Mouse (Mus musculus): Measurements from ENCODE around the gene Lsm7. TPM values are rescaled to one million over a fixed set of nuclear protein-coding genes. Genes with fewer than 3 reads are reported as not detected.

The Lsm7 gene
- total and polyA plus RNA-seq, 3 experiments: 198 to 411 (median 374) TPM

- H3K9ac ChIP-seq (ENCODE audit: insufficient read depth, low read depth): no peak overlapping the region
- dilution Hi-C loops (cut with MboI; ENCODE audit: extremely low pct_ligation_motif_present, extremely low pct_unique_long_range_greater_than_20kb, low sequenced_read_pairs) (no loop called here), in situ Hi-C loops (cut with MboI; ENCODE audit: low pct_ligation_motif_present, low pct_unique_long_range_greater_than_20kb, low sequenced_read_pairs) (no loop called here)
- H3K79me2 ChIP-seq (replicated peaks; ENCODE audit: control insufficient read depth, extremely low read depth, insufficient read depth, poor library complexity, severe bottlenecking): peaks cover 10% of the 10 kb centered on the region; the same call in 1 of the 2 replicates
- H3K4me1 ChIP-seq (ENCODE audit: control insufficient read depth in 1 of 2, insufficient read depth in 2 of 2): peaks cover 8 to 15% of the 10 kb centered on the region in 2 experiments; a peak in 3 of 4 replicates
- no peak for DNase-seq (ENCODE audit: extremely low read depth)
- H3K9me3 ChIP-seq (replicated peaks; ENCODE audit: low read length): peaks cover 13% of the 10 kb centered on the region
- H3K27me3 ChIP-seq (replicated peaks): no peaks in the 10 kb centered on the region
- no peak overlapping the region for H3K27ac ChIP-seq (ENCODE audit: insufficient read depth, low read depth)
- no peak for TF ChIP-seq UBTF (IDR thresholded peaks at IDR 0.05; ENCODE audit: low read depth, low read length)
- TF ChIP-seq ZMIZ1 (IDR thresholded peaks at IDR 0.05; ENCODE audit: low read depth, low read length): no peak
- TF ChIP-seq IRF4 (IDR thresholded peaks at IDR 0.05; ENCODE audit: low read depth, low read length): no peak
- TF ChIP-seq USF1 (IDR thresholded peaks at IDR 0.05; ENCODE audit: low read depth, low read length): no peak
- TF ChIP-seq MAFK (IDR thresholded peaks at IDR 0.05; ENCODE audit: insufficient replicate concordance, low read length): no peak
- no peak for TF ChIP-seq PAX5 (IDR thresholded peaks at IDR 0.05; ENCODE audit: low read length)
- TF ChIP-seq ETS1 (conservative IDR thresholded peaks at IDR 0.05; ENCODE audit: low read depth, low read length): no peak
- no peak for TF ChIP-seq ZNF384 (IDR thresholded peaks at IDR 0.05; ENCODE audit: low read depth, low read length)
- TF ChIP-seq BHLHE40 (IDR thresholded peaks at IDR 0.05; ENCODE audit: low read depth, low read length): no peak
- H3K4me3 ChIP-seq (replicated peaks in 1 of 3; ENCODE audit: low read depth in 2 of 3, low read length in 2 of 3, poor library complexity in 1 of 3): no peak overlapping the region
- H3K36me3 ChIP-seq (replicated peaks in 1 of 2; ENCODE audit: control insufficient read depth in 1 of 2, insufficient read depth in 1 of 2, low read length in 1 of 2): peaks cover 21 to 33% of the 10 kb centered on the region in 2 experiments
- no peak overlapping the region for H3K4me2 ChIP-seq (ENCODE audit: insufficient read depth, low read depth, poor library complexity, severe bottlenecking)
These were observed 40.7 kb upstream of the Lsm7 start for GRCm38 (mm10) chr10:80895697-80896096.

GRCm38 (mm10) chr10:80895100-80895499 lies 40.1 kb upstream of the Lsm7 start:
- H3K4me3 ChIP-seq (replicated peaks in 1 of 3; ENCODE audit: low read depth in 2 of 3, low read length in 2 of 3, poor library complexity in 1 of 3): no peak overlapping the region
- H3K79me2 ChIP-seq (replicated peaks; ENCODE audit: control insufficient read depth, extremely low read depth, insufficient read depth, poor library complexity, severe bottlenecking): peaks cover 10% of the 10 kb centered on the region; the same call in 1 of the 2 replicates
- H3K27me3 ChIP-seq (replicated peaks): peaks cover 3% of the 10 kb centered on the region
- no peak overlapping the region for H3K9ac ChIP-seq (ENCODE audit: insufficient read depth, low read depth)
- peaks cover 21 to 33% of the 10 kb centered on the region in 2 experiments for H3K36me3 ChIP-seq (replicated peaks in 1 of 2; ENCODE audit: control insufficient read depth in 1 of 2, insufficient read depth in 1 of 2, low read length in 1 of 2)
- H3K4me2 ChIP-seq (ENCODE audit: insufficient read depth, low read depth, poor library complexity, severe bottlenecking): no peak overlapping the region
- no peak for DNase-seq (ENCODE audit: extremely low read depth)
- peaks cover 13% of the 10 kb centered on the region for H3K9me3 ChIP-seq (replicated peaks; ENCODE audit: low read length)
- TF ChIP-seq TCF12 (IDR thresholded peaks at IDR 0.05; ENCODE audit: low read depth, low read length): no peak
- no peak overlapping the region for H3K27ac ChIP-seq (ENCODE audit: insufficient read depth, low read depth)
- peaks cover 8 to 15% of the 10 kb centered on the region in 2 experiments; a peak in 3 of 4 replicates for H3K4me1 ChIP-seq (ENCODE audit: control insufficient read depth in 1 of 2, insufficient read depth in 2 of 2)
- dilution Hi-C loops (cut with MboI; ENCODE audit: extremely low pct_ligation_motif_present, extremely low pct_unique_long_range_greater_than_20kb, low sequenced_read_pairs): no loop called here
- in situ Hi-C loops (cut with MboI; ENCODE audit: low pct_ligation_motif_present, low pct_unique_long_range_greater_than_20kb, low sequenced_read_pairs): no loop called here

GRCm38 (mm10) chr10:80887181-80887580 lies 32.2 kb upstream of the Lsm7 start:
- Histone ChIP-seq H3K9me3 (replicated peaks; ENCODE audit: low read length) (peaks cover 5% of the 10 kb centered on the region), H3K27ac (ENCODE audit: insufficient read depth, low read depth) (no peak overlapping the region), H3K36me3 (replicated peaks in 1 of 2; ENCODE audit: control insufficient read depth in 1 of 2, insufficient read depth in 1 of 2, low read length in 1 of 2) (no peaks in the 10 kb centered on the region), H3K9ac (ENCODE audit: insufficient read depth, low read depth) (no peak overlapping the region), H3K27me3 (replicated peaks) (peaks cover 45% of the 10 kb centered on the region), H3K4me2 (ENCODE audit: insufficient read depth, low read depth, poor library complexity, severe bottlenecking) (no peak overlapping the region), H3K4me3 (replicated peaks in 1 of 3; ENCODE audit: low read depth in 2 of 3, low read length in 2 of 3, poor library complexity in 1 of 3) (no peak overlapping the region), H3K79me2 (replicated peaks; ENCODE audit: control insufficient read depth, extremely low read depth, insufficient read depth, poor library complexity, severe bottlenecking) (no peaks in the 10 kb centered on the region), H3K4me1 (ENCODE audit: control insufficient read depth in 1 of 2, insufficient read depth in 2 of 2) (peaks cover 0 to 2% of the 10 kb centered on the region in 2 experiments; a peak in 1 of 4 replicates)
- dilution Hi-C loops (cut with MboI; ENCODE audit: extremely low pct_ligation_motif_present, extremely low pct_unique_long_range_greater_than_20kb, low sequenced_read_pairs) (no loop called here), in situ Hi-C loops (cut with MboI; ENCODE audit: low pct_ligation_motif_present, low pct_unique_long_range_greater_than_20kb, low sequenced_read_pairs) (loop anchor here (5.0 kb wide), 1 partner anchor 105 kb away; no protein-coding TSS in a partner anchor)
- TF ChIP-seq EP300 (IDR thresholded peaks at IDR 0.05; ENCODE audit: low read length): no peak
- no peak for TF ChIP-seq USF1 (IDR thresholded peaks at IDR 0.05; ENCODE audit: low read depth, low read length)
- TF ChIP-seq HCFC1 (IDR thresholded peaks at IDR 0.05; ENCODE audit: low read depth, low read length): no peak
- no peak for TF ChIP-seq GABPA (IDR thresholded peaks at IDR 0.05; ENCODE audit: insufficient replicate concordance, low read depth, low read length)
- TF ChIP-seq NRF1 (IDR thresholded peaks at IDR 0.05; ENCODE audit: low read depth, low read length): no peak
- no peak for TF ChIP-seq KAT2A (IDR thresholded peaks at IDR 0.05; ENCODE audit: insufficient replicate concordance, low read length)
- TF ChIP-seq USF2 (conservative IDR thresholded peaks at IDR 0.05; ENCODE audit: low read depth, low read length): no peak
- no peak for TF ChIP-seq MXI1 (IDR thresholded peaks at IDR 0.05; ENCODE audit: low read depth, low read length)
- no peak for TF ChIP-seq UBTF (IDR thresholded peaks at IDR 0.05; ENCODE audit: low read depth, low read length)
- no peak for TF ChIP-seq ZC3H11A (IDR thresholded peaks at IDR 0.05; ENCODE audit: low read depth, low read length)
- TF ChIP-seq POLR2AphosphoS2 (IDR thresholded peaks at IDR 0.05; ENCODE audit: low read depth, low read length): no peak
- no peak for TF ChIP-seq CTCF (conservative IDR thresholded peaks at IDR 0.05 in 1 of 2, IDR thresholded peaks at IDR 0.05 in 1 of 2; ENCODE audit: low read depth in 2 of 2, low read length in 2 of 2)
- TF ChIP-seq SMC3 (IDR thresholded peaks at IDR 0.05; ENCODE audit: low read depth, low read length): no peak
- no peak for TF ChIP-seq SIN3A (IDR thresholded peaks at IDR 0.05; ENCODE audit: low read length)
- no peak for TF ChIP-seq PAX5 (IDR thresholded peaks at IDR 0.05; ENCODE audit: low read length)
- no peak for TF ChIP-seq RCOR1 (conservative IDR thresholded peaks at IDR 0.05; ENCODE audit: low read depth, low read length)
- no peak for DNase-seq (ENCODE audit: extremely low read depth)

All from CH12.LX (cell line).